Comparison of ENCODE assay signal across 14 mouse cellular contexts in the genomic region with DNA sequence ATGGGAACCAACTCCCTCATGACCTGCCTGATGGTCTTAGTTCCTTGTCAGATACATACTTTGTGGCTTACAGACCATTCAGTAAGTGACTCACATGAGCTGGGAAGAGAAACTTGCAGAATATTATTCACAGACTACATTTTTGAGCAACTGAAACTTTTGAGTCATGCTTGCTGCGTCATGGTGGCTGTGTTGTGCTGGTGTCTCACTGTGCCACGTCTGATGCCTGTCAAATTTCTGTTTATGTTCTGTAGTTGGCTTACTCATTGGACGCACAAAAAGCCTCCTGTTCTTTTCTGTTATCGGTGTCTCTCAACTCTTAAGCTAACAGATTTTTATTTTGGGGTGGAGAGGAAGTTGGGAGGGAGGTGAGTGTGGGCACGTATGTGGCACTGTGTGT.
DNase-seq lines count a peak whose midpoint lies in the region; TF ChIP-seq lines count a peak whose summit lies in the region.
"Had no signal": no experiment of that assay in that cellular context is flagged by ENCODE, and none has a peak within 500 bp of the region (broad histone marks: within the 10 kb centered on the region; RNA-seq: fewer than 3 reads in every experiment).

No protein-coding gene starts in this region.

- no peak for TF ChIP-seq POLR2A in embryonic fibroblast, embryonic 13.5 days (IDR thresholded peaks at IDR 0.05; ENCODE audit: low read depth, low read length)

- peak overlapping the region; percentile 85 for H3K27ac ChIP-seq in embryonic fibroblast, embryonic 13.5 days (ENCODE audit: insufficient read depth, low read length)
- H3K27ac ChIP-seq: heart, embryonic 10.5 days; midbrain, embryonic 13.5 days had no signal

- intact Hi-C loops in heart, postnatal 14 days (cut with DNase I) = no loop called here

- peak; percentile 35 to 53 for DNase-seq in adrenal gland, adult (ENCODE audit: inconsistent age in 2 of 2, low spot score in 1 of 2)
- no peak for DNase-seq in adrenal gland, postnatal 10 days
- peak; percentile 14 for DNase-seq in urinary bladder, adult 2 months (ENCODE audit: low spot score)
- no peak for DNase-seq in urinary bladder, postnatal 10 days (ENCODE audit: low spot score)
- DNase-seq in cerebellum, adult 9-10 months = no peak
- DNase-seq in gastrocnemius, postnatal 10 days = no peak
- no peak for DNase-seq in heart, postnatal 14 days
- DNase-seq: cerebellum, adult 18-20 months; gastrocnemius, postnatal 36 days; liver; lung, adult 18-20 months had no signal

- peaks cover 7% of the 10 kb centered on the region; the same call in 1 of the 2 replicates for H3K4me1 ChIP-seq in embryonic fibroblast, embryonic 13.5 days (ENCODE audit: control insufficient read depth, insufficient read depth, low read length)
- H3K4me1 ChIP-seq: midbrain, embryonic 13.5 days had no signal

- no peak overlapping the region for H3K4me3 ChIP-seq in embryonic fibroblast, embryonic 13.5 days (ENCODE audit: insufficient read depth, low read length)
- H3K4me3 ChIP-seq: heart, embryonic 10.5 days; midbrain, embryonic 13.5 days had no signal

- TF ChIP-seq CTCF in embryonic fibroblast, embryonic 13.5 days (IDR thresholded peaks at IDR 0.05; ENCODE audit: borderline replicate concordance, insufficient read depth, low read length) = no peak

Comparison
In these comparisons a context has a peak if more than half of its experiments do, and no peak if none do; other contexts are left out.
1. DNase-seq: peak in adrenal gland, adult (2 of 2) and urinary bladder, adult 2 months (single experiment); none in adrenal gland, postnatal 10 days (single experiment), urinary bladder, postnatal 10 days (single experiment), cerebellum, adult 9-10 months (single experiment), gastrocnemius, postnatal 10 days (single experiment) and heart, postnatal 14 days (0 of 2).